Mouse (Mus musculus) monocyte, adult 59 days (primary cell): ENCODE measurements around the gene Hnrnpa2b1. TPM values are rescaled to one million over a fixed set of nuclear protein-coding genes. Genes with fewer than 3 reads are reported as not detected.

Source experiments
- total RNA-seq, 2 experiments: library from RNA; stranded (reverse); gene quantifications; one replicate each; pipeline ENCODE4 v1.2.4; 2023

The Hnrnpa2b1 gene
- 100 to 1,000 TPM; 557 to 615 TPM for total RNA-seq

DNA sequence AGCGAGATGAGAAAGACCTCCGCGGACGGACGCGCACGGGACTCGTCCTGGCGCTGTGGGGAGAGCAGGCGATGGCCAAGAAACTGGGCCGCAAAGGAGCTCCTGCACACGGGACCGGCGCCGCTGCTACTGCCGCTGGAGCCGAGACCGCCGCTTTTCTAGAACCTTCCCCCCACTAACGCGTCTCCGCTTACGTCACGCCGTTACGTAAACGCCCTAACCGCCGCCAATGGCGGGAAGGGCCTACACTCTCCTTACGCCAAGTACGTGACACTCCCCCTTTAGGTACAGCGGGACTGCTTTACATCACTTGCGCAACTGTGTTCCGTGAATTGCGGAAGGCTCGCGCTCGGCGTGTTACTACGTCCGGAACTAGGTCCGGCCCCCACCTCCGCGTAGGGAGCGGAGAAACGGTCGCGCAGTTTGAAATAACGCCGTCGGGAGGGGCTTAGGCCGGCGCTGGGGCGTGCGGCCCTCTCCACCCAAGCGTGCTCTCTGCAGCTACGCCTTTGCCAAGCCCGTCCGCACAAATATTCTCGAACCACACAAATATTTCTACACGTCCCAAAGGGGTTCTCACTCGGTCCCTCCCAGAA is at the start of gene Hnrnpa2b1:
TSS of gene Hnrnpa2b1 (minus strand) at position 180 of the 596 bp plus-strand sequence.

DNA sequence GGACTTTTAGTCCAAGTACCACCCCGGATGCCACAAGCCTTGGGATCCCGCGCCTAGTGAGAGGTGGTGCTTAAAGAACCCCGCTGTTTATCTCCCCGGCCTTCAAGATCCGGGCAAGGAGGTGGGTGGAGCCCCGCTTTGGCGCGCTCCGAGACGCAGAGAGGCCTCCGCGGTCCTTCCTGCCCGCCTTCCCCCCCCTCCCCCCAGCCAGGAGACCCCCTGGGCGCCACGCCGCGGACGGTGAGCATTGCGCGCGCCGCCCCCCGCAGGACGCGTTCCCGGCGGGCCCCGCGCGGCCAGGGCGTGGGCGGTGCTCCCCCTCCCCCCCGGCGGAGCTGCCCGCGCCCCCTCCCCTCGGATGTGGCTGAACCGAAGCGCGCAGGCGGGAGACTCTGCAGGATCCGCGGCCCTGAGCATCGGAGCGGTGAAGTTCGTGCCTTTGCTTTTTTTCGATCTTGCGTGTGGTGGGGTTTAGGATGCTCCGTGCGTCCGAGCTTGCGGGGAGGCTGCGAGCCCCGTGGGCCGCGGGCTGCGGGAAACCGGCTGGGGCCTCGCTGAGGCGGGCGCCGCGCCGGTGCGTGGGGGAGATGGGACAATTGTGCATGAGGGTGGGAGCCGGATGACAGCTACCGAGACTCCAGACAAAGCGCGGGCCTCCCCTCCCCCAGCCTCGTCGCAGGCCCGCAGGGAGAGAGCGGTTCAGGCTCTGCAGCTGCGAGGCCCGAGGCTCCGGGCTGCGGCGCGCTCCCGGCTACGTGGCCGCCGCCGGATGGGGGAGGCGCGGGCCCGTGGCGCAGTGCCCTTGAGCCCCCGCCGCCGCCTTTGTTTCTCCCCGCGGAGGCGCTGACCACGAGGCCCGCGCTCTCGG is 851 bp upstream of the Hnrnpa2b1 start, which contains the start of gene Cbx3:
TSS of gene Cbx3 (plus strand) at position 50 of the 868 bp plus-strand sequence.

DNA sequence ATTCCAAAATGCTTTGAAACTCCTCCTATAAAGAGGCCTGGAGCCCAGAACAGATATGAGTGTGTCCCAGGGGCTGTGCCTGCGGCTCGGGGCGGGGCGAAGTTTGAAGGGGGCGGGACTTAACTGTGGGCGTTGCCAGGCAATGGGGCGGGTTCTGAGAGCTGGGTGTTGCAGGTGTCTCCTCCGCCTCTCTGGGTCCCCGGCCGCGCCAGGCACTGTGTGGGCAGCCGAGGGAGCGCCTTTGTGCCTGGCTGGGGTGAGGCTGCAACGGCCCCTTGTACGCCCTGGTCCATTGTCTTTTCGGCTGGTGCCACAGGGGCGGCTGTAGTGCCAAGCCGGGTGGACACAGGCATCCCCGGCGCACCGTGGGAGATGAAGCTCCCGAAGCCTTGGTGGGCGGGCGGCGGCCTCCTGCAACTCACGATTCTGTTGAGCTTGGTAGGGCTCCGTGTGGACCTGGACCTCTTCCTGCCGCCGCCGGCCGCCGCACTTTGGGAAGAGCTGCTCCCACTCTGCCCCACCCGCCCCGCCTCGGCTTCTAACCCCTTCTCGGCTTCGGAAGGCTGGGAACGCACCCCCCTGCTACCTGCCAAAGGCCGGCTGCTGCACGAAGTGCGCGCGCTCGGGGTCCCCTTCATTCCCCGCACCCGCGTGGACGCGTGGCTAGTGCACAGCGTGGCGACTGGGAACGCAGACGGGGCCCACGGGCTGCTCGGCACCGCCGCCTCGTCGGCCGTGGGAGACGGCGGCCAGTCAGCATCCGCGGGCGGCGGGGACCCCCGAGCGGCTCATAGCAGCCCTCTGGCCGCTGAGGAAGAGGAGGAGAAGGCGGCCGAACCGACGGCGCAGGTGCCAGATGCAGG is 36.9 kb downstream of the Hnrnpa2b1 start, which contains the start of gene Nfe2l3:
TSS of gene Nfe2l3 (plus strand) at position 136 of the 863 bp plus-strand sequence.

Other genes with a start within 250 kb of the Hnrnpa2b1 start
- under 1 TPM; 0.31 to 0.88 TPM for gene Nfe2l3, start 37.2 kb downstream of the Hnrnpa2b1 start, total RNA-seq
- 10 to 100 TPM; 38.7 to 42.7 TPM for gene Cbx3, start 466 bp upstream of the Hnrnpa2b1 start, total RNA-seq
- 10 to 100 TPM; 70.4 to 82.1 TPM for gene Snx10, start 54.0 kb upstream of the Hnrnpa2b1 start, total RNA-seq